Mouse (Mus musculus): ENCODE data around the gene Hist1h4m.
"Not testable (repeated sequence)": the region's sequence is repeated elsewhere in the genome, so short reads cannot be mapped to it uniquely, and the experiment has no call there.

Hist1h4m gene

GRCm38 (mm10) chr13:21811539-21811938 lies at the start of gene Hist1h4m:
Hist1h4m (plus strand) TSS chr13:21811746.
- peak; percentile 62 to 89 for DNase-seq (ENCODE audit: inconsistent age in 2 of 2, low spot score in 1 of 2)

GRCm38 (mm10) chr13:21778814-21779766 lies 32.5 kb upstream of the Hist1h4m start:
- peak; percentile 67 to 91 for DNase-seq (ENCODE audit: inconsistent age in 2 of 2, low spot score in 1 of 2)

GRCm38 (mm10) chr13:21779767-21780731 lies 31.5 kb upstream of the Hist1h4m start, which contains the start of gene Hist1h1b:
Hist1h1b (minus strand) TSS chr13:21780625.
- DNase-seq (ENCODE audit: inconsistent age in 2 of 2, low spot score in 1 of 2): peak; percentile 72 to 91

- DNase-seq (ENCODE audit: inconsistent age in 2 of 2, low spot score in 1 of 2): no peak
These were observed 30.5 kb upstream of the Hist1h4m start for GRCm38 (mm10) chr13:21781021-21781555.

- DNase-seq (ENCODE audit: inconsistent age in 2 of 2, low spot score in 1 of 2): no peak
These were observed 29.9 kb upstream of the Hist1h4m start for GRCm38 (mm10) chr13:21781639-21782038.

- DNase-seq (ENCODE audit: inconsistent age in 2 of 2, low spot score in 1 of 2): not testable (repeated sequence)
These were observed 28.9 kb upstream of the Hist1h4m start for GRCm38 (mm10) chr13:21782361-21783254.

- peak; percentile 55 to 94 for DNase-seq (ENCODE audit: inconsistent age in 2 of 2, low spot score in 1 of 2)
These were observed 28.3 kb upstream of the Hist1h4m start, which contains the start of gene Hist1h3i for GRCm38 (mm10) chr13:21783255-21783617. Hist1h3i (minus strand) TSS chr13:21783370.

- DNase-seq (ENCODE audit: inconsistent age in 2 of 2, low spot score in 1 of 2): peak; percentile 12 to 68
These were observed 27.8 kb upstream of the Hist1h4m start for GRCm38 (mm10) chr13:21783734-21784161.

GRCm38 (mm10) chr13:21784311-21784710 lies 27.2 kb upstream of the Hist1h4m start:
- DNase-seq (ENCODE audit: inconsistent age in 2 of 2, low spot score in 1 of 2): peak in 1 of 2 experiments; percentile 18

GRCm38 (mm10) chr13:21786189-21786898 lies 25.2 kb upstream of the Hist1h4m start:
- DNase-seq (ENCODE audit: inconsistent age in 2 of 2, low spot score in 1 of 2): peak in 1 of 2 experiments; percentile 21

- DNase-seq (ENCODE audit: inconsistent age in 2 of 2, low spot score in 1 of 2): peak; percentile 91 to 98
These were observed 24.5 kb upstream of the Hist1h4m start, which contains the start of the genes Hist1h2an and Hist1h2bp for GRCm38 (mm10) chr13:21786899-21787629. Hist1h2an (minus strand) TSS chr13:21787218. Hist1h2bp (plus strand) TSS chr13:21787461.

- no peak for DNase-seq (ENCODE audit: inconsistent age in 2 of 2, low spot score in 1 of 2)
These were observed 23.6 kb upstream of the Hist1h4m start for GRCm38 (mm10) chr13:21787760-21788593.

- DNase-seq (ENCODE audit: inconsistent age in 2 of 2, low spot score in 1 of 2): no peak
These were observed 21.6 kb upstream of the Hist1h4m start for GRCm38 (mm10) chr13:21789925-21790324.

- DNase-seq (ENCODE audit: inconsistent age in 2 of 2, low spot score in 1 of 2): peak in 1 of 2 experiments; percentile 65
These were observed 20.8 kb upstream of the Hist1h4m start for GRCm38 (mm10) chr13:21790601-21791283.

- DNase-seq (ENCODE audit: inconsistent age in 2 of 2, low spot score in 1 of 2): no peak
These were observed 16.0 kb upstream of the Hist1h4m start for GRCm38 (mm10) chr13:21795584-21795983.

GRCm38 (mm10) chr13:21797163-21797562 lies 14.4 kb upstream of the Hist1h4m start:
- DNase-seq (ENCODE audit: inconsistent age in 2 of 2, low spot score in 1 of 2): not testable (repeated sequence)

GRCm38 (mm10) chr13:21803058-21803457 lies 8.5 kb upstream of the Hist1h4m start:
- DNase-seq (ENCODE audit: inconsistent age in 2 of 2, low spot score in 1 of 2): not testable (repeated sequence)

Measured in adrenal gland, adult (tissue).